Comparison of ENCODE assay signal across 8 mouse cellular contexts in the genomic region with DNA sequence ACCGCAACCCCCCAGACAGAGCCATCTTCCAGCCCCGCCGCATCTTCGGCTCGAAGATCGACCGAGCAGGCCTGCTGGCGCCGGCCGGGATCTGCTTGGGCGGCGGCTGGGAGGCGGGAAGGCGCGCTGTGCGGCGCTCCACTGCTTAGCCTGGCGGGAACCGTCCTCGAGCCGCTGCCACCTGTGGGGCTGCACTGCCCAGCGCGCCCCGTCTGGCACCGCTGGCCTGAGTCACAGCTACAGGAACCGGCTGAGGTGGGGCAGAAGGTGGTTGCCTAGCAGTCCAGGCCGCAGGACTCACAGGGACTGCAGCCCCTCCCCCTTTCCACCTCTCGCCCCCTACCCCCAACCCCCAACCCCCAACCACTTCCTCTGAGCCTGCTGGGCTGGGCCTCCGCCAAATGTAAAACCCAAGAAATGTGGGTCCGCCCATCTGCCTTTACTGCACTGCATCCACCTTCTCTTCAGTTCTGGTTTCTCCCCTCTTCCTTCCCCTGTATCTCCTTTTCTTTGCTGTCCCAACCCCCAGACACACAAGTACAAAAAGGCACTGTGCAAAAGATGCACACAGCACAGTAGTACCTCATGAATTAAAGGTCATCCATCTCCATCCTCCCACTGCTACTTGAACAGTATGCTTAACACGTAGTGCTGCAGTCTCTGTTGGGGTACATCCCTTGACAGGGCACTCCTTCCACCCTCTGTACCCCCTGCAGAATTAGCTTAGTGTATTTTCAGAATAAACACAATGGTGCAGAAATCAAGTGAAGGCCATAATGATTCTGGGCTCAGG. TPM values are rescaled to one million over a fixed set of nuclear protein-coding genes. Genes with fewer than 3 reads are reported as not detected.
DNase-seq lines count a peak whose midpoint lies in the region; ATAC-seq and TF ChIP-seq lines count a peak whose summit lies in the region.

Zdhhc15 (minus strand) TSS at position 308 of the 793 bp plus-strand sequence.

- H3K4me3 ChIP-seq in hindbrain, postnatal 0 days (ENCODE audit: low read length) = peak within 1 kb of the TSS; percentile 47

- no peaks in the 10 kb centered on the region for H3K9me3 ChIP-seq in hindbrain, postnatal 0 days (ENCODE audit: low read length)

- no peak for TF ChIP-seq CTCF in hindbrain, postnatal 0 days (IDR thresholded peaks at IDR 0.05; ENCODE audit: low read depth)

- WGBS in hindbrain, postnatal 0 days = 29% methylated on average over 18 of the region's 31 CpGs

- H3K9ac ChIP-seq in hindbrain, postnatal 0 days (replicated peaks; ENCODE audit: low read length) = peak within 1 kb of the TSS; percentile 54

- ATAC-seq in hindbrain, postnatal 0 days = peak; percentile 95

- no peaks in the 10 kb centered on the region for H3K4me1 ChIP-seq in hindbrain, postnatal 0 days (ENCODE audit: insufficient read depth, low read length)

- no peaks in the 10 kb centered on the region for H3K27me3 ChIP-seq in hindbrain, postnatal 0 days (ENCODE audit: insufficient read depth, low read length)

- H3K4me2 ChIP-seq in hindbrain, postnatal 0 days (ENCODE audit: low read depth, low read length) = peak within 1 kb of the TSS; percentile 63

- H3K36me3 ChIP-seq in hindbrain, postnatal 0 days (ENCODE audit: insufficient read depth, low read length) = no peaks in the 10 kb centered on the region

- peak; percentile 62 for DNase-seq in T-cell, adult 2 months (ENCODE audit: low spot score)
- peak; percentile 59 for DNase-seq in embryo, embryonic 10 days (ENCODE audit: low spot score)
- DNase-seq in gastrocnemius, postnatal 10 days = peak; percentile 62
- peak; percentile 74 for DNase-seq in hindbrain, postnatal 0 days (ENCODE audit: low spot score)
- DNase-seq in left cerebral cortex, adult 18-20 months (ENCODE audit: low spot score in 2 of 2) = peak; percentile 26 to 65
- DNase-seq in lung, postnatal 36 days = peak; percentile 29
- peak; percentile 43 for DNase-seq in right cerebral cortex, adult 18-20 months
- DNase-seq in thymus, postnatal 4 days = peak; percentile 68

- H3K27ac ChIP-seq in hindbrain, postnatal 0 days = peak within 1 kb of the TSS; percentile 56; the same call in 1 of the 2 replicates

RNA-seq across cellular contexts. Expression of gene Zdhhc15, which starts in this region (rescaled TPM):
- total RNA-seq in gastrocnemius, postnatal 10 days (2021) = 1 to 10 TPM; 2.0 to 3.1 TPM
- total RNA-seq in hindbrain, postnatal 0 days (2014; rRNA removed) = 3.9 and 5.6 TPM in 2 replicates
- 2.1 and 2.6 TPM in 2 replicates for polyA plus RNA-seq in hindbrain, postnatal 0 days (2015; fragmentation: Nextera tagmentation; extraction: Ambion mirVana)
- 1 to 10 TPM; 6.0 to 6.2 TPM for total RNA-seq in left cerebral cortex, adult 18-20 months (2021)

Comparison
In these comparisons a context has a peak if more than half of its experiments do, and no peak if none do; other contexts are left out.
1. Peak in every context shown above with its lines: DNase-seq, ATAC-seq, H3K4me3 ChIP-seq and H3K27ac ChIP-seq.